Mouse (Mus musculus) liver, adult 2 months (tissue): Measurements from ENCODE around the gene Ino80b.

ENCODE experiments used
- CTCF ChIP-seq: fragments of 200-500 bp; IDR thresholded peaks from 2 replicates; pipeline ENCODE4 v1.5.1; 2011; ENCODE audit warnings: low read depth, low read length, control low read depth
- POLR2A ChIP-seq: fragments of 200-500 bp; IDR thresholded peaks from 2 replicates; pipeline ENCODE4 v1.6.1; 2011; ENCODE audit warnings: low read length, control low read depth; ENCODE audit not compliant: insufficient read depth; ENCODE audit errors: extremely low read depth

- no peak for TF ChIP-seq CTCF
- no peak for TF ChIP-seq POLR2A
Measured at GRCm38 (mm10) chr6:83141636-83142035, 16.4 kb upstream of the Ino80b start.
